Mouse (Mus musculus) testis, adult 2 months (tissue): Measurements from ENCODE around the gene 9530077C05Rik.

Experiments
- CTCF ChIP-seq: fragments of 200-500 bp; IDR thresholded peaks from 2 replicates; pipeline ENCODE4 v1.5.1; 2012; ENCODE audit warnings: low read depth, mild to moderate bottlenecking, inconsistent platforms, low read length, moderate library complexity; ENCODE audit not compliant: control insufficient read depth, insufficient read depth, insufficient replicate concordance
- POLR2A ChIP-seq: fragments of 200-500 bp; IDR thresholded peaks from 2 replicates; pipeline ENCODE4 v1.6.1; 2012; ENCODE audit warnings: low read depth, mild to moderate bottlenecking, inconsistent platforms, low read length, moderate library complexity; ENCODE audit not compliant: control insufficient read depth

DNA sequence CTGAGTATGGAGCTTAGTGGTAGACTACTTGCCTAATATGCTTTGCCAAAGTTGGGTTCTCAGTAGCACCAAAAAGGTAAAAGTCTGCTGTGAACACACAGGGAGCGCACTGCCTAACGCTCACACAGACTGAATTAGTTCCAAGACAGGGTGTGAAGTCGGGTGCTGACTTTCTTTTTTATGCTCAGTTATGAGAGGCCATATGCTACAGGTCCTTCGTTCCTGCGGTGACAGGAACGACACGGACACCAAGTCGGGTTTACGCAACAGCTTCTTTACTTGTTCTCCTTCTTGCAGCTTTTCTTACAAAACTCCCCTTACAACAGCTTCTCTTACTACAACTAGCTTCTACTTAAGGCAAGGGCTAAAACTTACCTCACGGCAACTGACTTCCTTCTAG lies 31.8 kb downstream of the 9530077C05Rik start:
- TF ChIP-seq CTCF: no peak
- TF ChIP-seq POLR2A: no peak
